Mouse (Mus musculus): Measurements from ENCODE around the gene Upk1b. TPM values are rescaled to one million over a fixed set of nuclear protein-coding genes. Genes with fewer than 3 reads are reported as not detected.
"Not testable (repeated sequence)": the region's sequence is repeated elsewhere in the genome, so short reads cannot be mapped to it uniquely, and the experiment has no call there.

The Upk1b gene
- total RNA-seq (2014; rRNA removed) (0.15 and 1.3 TPM in 2 replicates), polyA plus RNA-seq (2015; fragmentation: Nextera tagmentation; extraction: Ambion mirVana) (0.57 and 0.62 TPM in 2 replicates)

DNA sequence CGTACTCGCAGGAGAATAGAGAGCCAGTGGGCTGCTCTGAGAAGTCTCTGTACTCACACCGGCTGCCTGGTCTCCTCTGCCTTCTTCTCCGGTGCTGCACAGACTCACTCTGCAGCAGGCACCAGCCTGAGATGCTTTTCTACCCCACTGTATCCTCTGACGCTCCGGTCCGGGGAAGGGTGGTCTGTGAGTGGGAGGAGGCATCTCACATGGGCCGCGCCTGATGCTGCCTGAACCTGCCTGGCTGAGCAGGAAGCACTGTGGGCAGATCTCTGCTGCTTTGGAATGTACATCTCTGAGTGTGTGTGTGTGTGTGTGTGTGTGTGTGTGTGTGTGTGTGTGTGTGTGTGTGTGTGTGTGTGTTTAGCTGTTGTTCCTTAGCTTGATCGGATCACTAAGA lies at the start of gene Upk1b:
Gene Upk1b (minus strand): TSS at position 238 of the 400 bp plus-strand sequence.
- no peak within 1 kb of the TSS for H3K27ac ChIP-seq (ENCODE audit: low read depth, low read length)
- H3K36me3 ChIP-seq (ENCODE audit: insufficient read depth), result no peaks in the 10 kb centered on the region
- H3K4me1 ChIP-seq (ENCODE audit: insufficient read depth), result no peaks in the 10 kb centered on the region
- no peak for ATAC-seq
- TF ChIP-seq CTCF (IDR thresholded peaks at IDR 0.05; ENCODE audit: low read depth), result no peak
- 54% methylated on average over 10 of the region's 10 CpGs for WGBS
- H3K9ac ChIP-seq, result no peak within 1 kb of the TSS
- no peaks in the 10 kb centered on the region for H3K27me3 ChIP-seq (ENCODE audit: insufficient read depth, low read length)
- no peak for DNase-seq
- no peak within 1 kb of the TSS for H3K4me2 ChIP-seq (ENCODE audit: low read depth)
- H3K9me3 ChIP-seq (ENCODE audit: low read length), result no peaks in the 10 kb centered on the region
- H3K4me3 ChIP-seq (ENCODE audit: low read depth, low read length), result no peak within 1 kb of the TSS

DNA sequence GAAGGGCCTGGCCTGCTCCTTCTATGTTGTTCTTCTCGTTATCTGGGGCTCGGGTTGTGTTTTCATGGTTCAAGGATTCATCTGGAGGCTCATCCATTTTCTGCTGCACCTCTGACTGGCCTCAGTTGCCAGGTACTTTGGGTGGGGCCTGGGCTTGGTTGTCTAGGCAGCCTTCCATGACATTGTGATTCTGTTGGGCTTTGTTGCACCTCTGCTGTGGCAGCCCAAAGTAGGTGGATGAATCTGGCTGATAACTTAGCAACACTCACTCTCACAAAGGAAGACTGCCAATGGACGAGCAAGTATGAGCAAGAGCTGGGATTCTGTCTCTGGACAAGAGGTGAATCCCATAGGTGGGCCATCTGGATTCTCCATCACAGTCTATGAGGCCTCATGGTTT lies 28.5 kb upstream of the Upk1b start, which contains the start of gene 4930435E12Rik:
Gene 4930435E12Rik (minus strand): TSS at position 101 of the 400 bp plus-strand sequence.
- ATAC-seq, result no peak
- no peak within 1 kb of the TSS for H3K9ac ChIP-seq
- 93% methylated on average over 3 of the region's 3 CpGs for WGBS

DNA sequence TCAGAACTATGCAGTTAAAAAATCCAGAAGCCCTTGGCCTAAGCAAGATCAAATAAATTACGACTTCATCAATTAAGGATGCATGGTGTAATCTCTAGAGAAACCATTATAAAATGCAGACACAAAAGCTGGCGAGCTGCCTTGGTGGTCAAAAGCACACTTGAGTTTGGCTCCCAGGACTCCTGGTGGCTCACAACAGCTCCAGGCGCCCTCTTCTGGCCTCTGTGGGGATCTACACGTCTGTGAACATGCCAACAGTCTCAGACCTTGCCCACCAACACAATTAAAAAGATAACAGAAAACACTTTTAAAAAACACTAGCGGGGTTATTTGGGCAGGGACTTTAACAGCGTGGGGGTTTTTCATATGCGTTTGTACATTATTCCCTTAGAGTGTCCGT lies 12.4 kb upstream of the Upk1b start:
- H3K4me2 ChIP-seq (ENCODE audit: low read depth), result no peak overlapping the region
- no peaks in the 10 kb centered on the region for H3K36me3 ChIP-seq (ENCODE audit: insufficient read depth)
- DNase-seq (peak; percentile 75), ATAC-seq (no peak)
- no peak overlapping the region for H3K4me3 ChIP-seq (ENCODE audit: low read depth, low read length)
- TF ChIP-seq CTCF (IDR thresholded peaks at IDR 0.05; ENCODE audit: low read depth), result peak; percentile 73
- no peaks in the 10 kb centered on the region for H3K27me3 ChIP-seq (ENCODE audit: insufficient read depth, low read length)
- no peaks in the 10 kb centered on the region for H3K9me3 ChIP-seq (ENCODE audit: low read length)
- peaks cover 9% of the 10 kb centered on the region; the same call in 1 of the 2 replicates for H3K4me1 ChIP-seq (ENCODE audit: insufficient read depth)
- no peak overlapping the region for H3K9ac ChIP-seq
- H3K27ac ChIP-seq (ENCODE audit: low read depth, low read length), result no peak overlapping the region
- WGBS, result 28% methylated on average over 8 of the region's 8 CpGs

More for the DNA sequence above, 28.5 kb upstream of the Upk1b start, which contains the start of gene 4930435E12Rik:
- TF ChIP-seq CTCF (IDR thresholded peaks at IDR 0.05; ENCODE audit: low read depth), result no peak
- H3K4me1 ChIP-seq (ENCODE audit: insufficient read depth), result no peaks in the 10 kb centered on the region
- no peaks in the 10 kb centered on the region for H3K9me3 ChIP-seq (ENCODE audit: low read length)
- no peak within 1 kb of the TSS for H3K4me2 ChIP-seq (ENCODE audit: low read depth)
- no peaks in the 10 kb centered on the region for H3K36me3 ChIP-seq (ENCODE audit: insufficient read depth)
- DNase-seq, result no peak
- no peaks in the 10 kb centered on the region for H3K27me3 ChIP-seq (ENCODE audit: insufficient read depth, low read length)
- H3K4me3 ChIP-seq (ENCODE audit: low read depth, low read length), result no peak within 1 kb of the TSS
- no peak within 1 kb of the TSS for H3K27ac ChIP-seq (ENCODE audit: low read depth, low read length)

DNA sequence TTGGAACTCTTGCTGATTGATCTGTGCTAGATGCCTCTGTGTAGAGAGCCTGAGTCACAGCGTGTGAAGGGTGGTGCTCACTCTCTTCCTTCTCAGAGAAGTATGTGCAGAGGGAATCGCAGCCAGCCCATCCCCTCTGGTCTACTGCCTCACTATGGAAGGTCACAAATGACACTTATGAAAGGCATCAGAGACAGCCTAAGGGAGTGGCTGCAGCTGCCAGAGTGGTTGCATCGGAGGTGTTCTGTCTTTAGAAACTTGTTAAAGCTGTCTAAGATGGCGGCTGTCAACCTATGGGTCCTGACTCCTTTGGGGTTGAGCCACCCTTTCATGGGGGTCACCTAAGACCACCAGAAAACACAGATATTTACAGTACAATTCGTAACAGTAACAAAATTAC lies 10.1 kb upstream of the Upk1b start:
- Histone ChIP-seq H3K9ac (no peak overlapping the region), H3K9me3 (ENCODE audit: low read length) (no peaks in the 10 kb centered on the region), H3K4me1 (ENCODE audit: insufficient read depth) (no peaks in the 10 kb centered on the region), H3K27me3 (ENCODE audit: insufficient read depth, low read length) (no peaks in the 10 kb centered on the region), H3K36me3 (ENCODE audit: insufficient read depth) (no peaks in the 10 kb centered on the region), H3K27ac (ENCODE audit: low read depth, low read length) (no peak overlapping the region), H3K4me2 (ENCODE audit: low read depth) (no peak overlapping the region), H3K4me3 (ENCODE audit: low read depth, low read length) (no peak overlapping the region)
- no peak for DNase-seq
- ATAC-seq, result no peak
- WGBS, result 89% methylated on average over 5 of the region's 5 CpGs
- TF ChIP-seq CTCF (IDR thresholded peaks at IDR 0.05; ENCODE audit: low read depth), result no peak

DNA sequence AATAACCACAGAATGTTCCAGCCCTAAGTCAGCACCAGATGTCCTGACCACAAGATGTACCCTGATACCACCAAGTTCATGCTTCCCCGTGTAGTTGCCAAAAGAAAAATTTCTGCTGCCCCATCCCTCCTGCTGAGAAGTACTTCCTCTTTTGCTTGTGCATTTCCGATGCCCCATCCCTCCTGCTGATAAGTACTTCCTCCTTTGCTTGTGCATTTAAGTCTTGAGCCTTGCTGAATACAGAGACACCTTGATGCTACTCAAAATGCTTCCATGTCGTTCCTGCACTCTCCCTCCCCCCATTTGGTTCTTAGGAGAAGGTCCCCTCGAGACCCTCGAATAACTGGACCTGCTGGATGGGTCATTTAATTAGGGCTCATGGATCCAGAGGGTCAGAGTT lies 7.7 kb upstream of the Upk1b start:
- not testable (repeated sequence) for H3K9me3 ChIP-seq (ENCODE audit: low read length); H3K36me3 ChIP-seq (ENCODE audit: insufficient read depth); DNase-seq; ATAC-seq; H3K4me2 ChIP-seq (ENCODE audit: low read depth); H3K4me1 ChIP-seq (ENCODE audit: insufficient read depth); H3K4me3 ChIP-seq (ENCODE audit: low read depth, low read length); H3K27ac ChIP-seq (ENCODE audit: low read depth, low read length); H3K27me3 ChIP-seq (ENCODE audit: insufficient read depth, low read length); H3K9ac ChIP-seq
- WGBS, result 84% methylated on average over 5 of the region's 5 CpGs

DNA sequence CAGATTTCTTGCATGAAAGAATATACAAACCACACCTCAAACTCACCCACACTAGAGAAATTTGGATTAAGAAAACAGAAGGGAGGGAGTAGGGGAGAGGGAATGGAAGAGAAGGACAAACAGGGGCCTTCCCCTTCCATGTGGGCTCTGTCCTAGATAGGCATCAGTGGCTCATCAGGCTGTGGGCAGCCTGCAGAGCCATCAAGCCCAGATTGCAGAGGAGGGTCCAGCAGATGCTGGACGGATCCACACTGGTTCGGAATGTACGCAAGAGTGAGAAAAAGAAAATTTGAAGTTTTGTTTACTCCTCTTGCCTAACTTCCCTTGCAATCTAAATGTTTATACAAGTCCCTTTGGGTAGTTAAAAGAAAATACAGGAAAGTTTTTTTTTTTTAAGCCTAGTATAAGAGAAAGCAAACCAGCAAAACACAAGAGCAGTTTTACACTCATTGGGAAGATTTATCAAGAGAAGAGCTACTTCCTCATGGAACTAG lies 1.1 kb downstream of the Upk1b start:
- 92% methylated on average over 3 of the region's 3 CpGs for WGBS
- Histone ChIP-seq H3K4me3 (ENCODE audit: low read depth, low read length) (no peak overlapping the region), H3K9me3 (ENCODE audit: low read length) (no peaks in the 10 kb centered on the region), H3K27me3 (ENCODE audit: insufficient read depth, low read length) (no peaks in the 10 kb centered on the region), H3K27ac (ENCODE audit: low read depth, low read length) (no peak overlapping the region), H3K4me2 (ENCODE audit: low read depth) (no peak overlapping the region), H3K36me3 (ENCODE audit: insufficient read depth) (no peaks in the 10 kb centered on the region), H3K4me1 (ENCODE audit: insufficient read depth) (no peaks in the 10 kb centered on the region), H3K9ac (no peak overlapping the region)
- ATAC-seq, result no peak
- DNase-seq, result no peak
- TF ChIP-seq CTCF (IDR thresholded peaks at IDR 0.05; ENCODE audit: low read depth), result no peak

DNA sequence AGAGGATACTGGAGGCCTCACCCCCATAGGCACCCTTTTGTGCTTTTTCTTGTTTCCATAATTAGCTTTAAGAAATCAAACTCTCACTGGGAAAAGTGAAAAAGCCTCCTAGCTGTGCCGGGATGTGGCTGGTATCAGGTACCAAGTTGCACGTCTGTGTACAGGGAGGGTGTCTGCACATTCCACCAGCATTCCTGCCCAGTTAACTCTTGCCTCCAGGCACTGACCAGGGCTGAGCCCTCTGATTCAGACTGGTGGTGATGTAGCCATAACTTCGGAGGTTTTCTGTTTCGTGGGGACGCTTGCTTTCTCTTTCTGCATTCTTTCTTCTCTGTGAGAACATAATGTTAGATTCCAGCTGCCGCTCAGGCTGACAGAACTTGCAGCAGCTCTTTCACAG lies 7.0 kb downstream of the Upk1b start:
- Histone ChIP-seq H3K9ac (no peak overlapping the region), H3K4me2 (ENCODE audit: low read depth) (no peak overlapping the region), H3K27me3 (ENCODE audit: insufficient read depth, low read length) (no peaks in the 10 kb centered on the region), H3K4me1 (ENCODE audit: insufficient read depth) (no peaks in the 10 kb centered on the region), H3K9me3 (ENCODE audit: low read length) (no peaks in the 10 kb centered on the region), H3K27ac (ENCODE audit: low read depth, low read length) (no peak overlapping the region), H3K4me3 (ENCODE audit: low read depth, low read length) (no peak overlapping the region), H3K36me3 (ENCODE audit: insufficient read depth) (no peaks in the 10 kb centered on the region)
- no peak for ATAC-seq
- 82% methylated on average over 6 of the region's 6 CpGs for WGBS
- DNase-seq, result no peak
- no peak for TF ChIP-seq CTCF (IDR thresholded peaks at IDR 0.05; ENCODE audit: low read depth)

Measured in forebrain, postnatal 0 days (tissue).